8 mouse cellular contexts compared by ENCODE assay signal in the genomic region with DNA sequence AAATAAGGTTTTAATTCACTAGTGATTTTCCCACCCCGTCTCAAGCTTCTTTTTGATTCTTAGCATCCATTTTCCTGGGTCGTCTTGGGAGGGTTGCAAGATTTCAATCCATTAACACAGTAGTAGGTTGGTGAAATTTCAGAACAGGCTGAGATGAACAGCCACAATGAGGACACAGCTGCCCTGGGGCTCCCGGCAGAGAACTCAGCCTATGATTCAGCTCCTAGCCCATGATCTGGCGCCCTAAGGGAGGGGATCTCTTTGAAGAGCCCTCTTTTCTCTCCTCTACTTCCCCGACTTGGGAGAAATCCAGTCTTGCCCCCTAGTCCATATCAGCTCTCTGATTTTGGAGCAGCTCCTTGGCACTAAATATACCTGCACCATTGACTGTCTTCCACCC. TPM values are rescaled to one million over a fixed set of nuclear protein-coding genes. Genes with fewer than 3 reads are reported as not detected.
A peak's percentile ranks its signal among the peaks of the same experiment; 100 is the strongest.
DNase-seq lines count a peak whose midpoint lies in the region; ATAC-seq and TF ChIP-seq lines count a peak whose summit lies in the region.
"Had no signal": no experiment of that assay in that cellular context is flagged by ENCODE, and none has a peak within 500 bp of the region (broad histone marks: within the 10 kb centered on the region; RNA-seq: fewer than 3 reads in every experiment).

No protein-coding gene starts in this region.

- no peak for TF ChIP-seq EP300 in stomach, postnatal 0 days (optimal IDR thresholded peaks at IDR 0.05)

- ATAC-seq in lung, embryonic 15.5 days (ENCODE audit: borderline replicate concordance, extremely low read depth, low FRiP score, low TSS enrichment), result no peak
- no peak for ATAC-seq in forebrain, embryonic 13.5 days
- ATAC-seq in limb, embryonic 14.5 days (ENCODE audit: low FRiP score, low read depth), result 0 out of 2 replicates have a peak, but pooled peaks have one; percentile 6
- no peak for ATAC-seq in stomach, postnatal 0 days (ENCODE audit: low FRiP score, low TSS enrichment)
- no peak for ATAC-seq in activated CD4-positive, CD25-positive, alpha-beta regulatory T cell, adult 4 months

- H3K9me3 ChIP-seq in lung, embryonic 15.5 days, result no peaks in the 10 kb centered on the region
- no peaks in the 10 kb centered on the region for H3K9me3 ChIP-seq in forebrain, embryonic 13.5 days (replicated peaks)
- no peaks in the 10 kb centered on the region for H3K9me3 ChIP-seq in limb, embryonic 14.5 days (ENCODE audit: control insufficient read depth, low read length)
- no peaks in the 10 kb centered on the region for H3K9me3 ChIP-seq in stomach, postnatal 0 days (ENCODE audit: control insufficient read depth, low read length)

- H3K27ac ChIP-seq in lung, embryonic 15.5 days, result no peak overlapping the region
- 0 out of 2 replicates have a peak overlapping the region, but pooled peaks have one; percentile 10 for H3K27ac ChIP-seq in forebrain, embryonic 13.5 days
- H3K27ac ChIP-seq in limb, embryonic 14.5 days (replicated peaks; ENCODE audit: low read depth, low read length), result no peak overlapping the region
- H3K27ac ChIP-seq in stomach, postnatal 0 days (replicated peaks), result no peak overlapping the region
- H3K27ac ChIP-seq: left cerebral cortex, adult 2 months had no signal

- 33% methylated on average over 5 of the region's 5 CpGs for WGBS in lung, embryonic 15.5 days
- WGBS in forebrain, embryonic 13.5 days, result 18% methylated on average over 5 of the region's 5 CpGs
- 30% methylated on average over 5 of the region's 5 CpGs for WGBS in limb, embryonic 14.5 days
- 37% methylated on average over 5 of the region's 5 CpGs for WGBS in stomach, postnatal 0 days

- peak overlapping the region; percentile 49 for H3K4me2 ChIP-seq in lung, embryonic 15.5 days
- peak overlapping the region; percentile 54 for H3K4me2 ChIP-seq in forebrain, embryonic 13.5 days
- H3K4me2 ChIP-seq in limb, embryonic 14.5 days (replicated peaks; ENCODE audit: low read depth, low read length, severe bottlenecking), result peak overlapping the region; percentile 40
- peak overlapping the region; percentile 34 for H3K4me2 ChIP-seq in stomach, postnatal 0 days (replicated peaks; ENCODE audit: low read depth)

- H3K27me3 ChIP-seq in lung, embryonic 15.5 days, result peaks cover 15% of the 10 kb centered on the region
- no peaks in the 10 kb centered on the region for H3K27me3 ChIP-seq in forebrain, embryonic 13.5 days
- peaks cover 17% of the 10 kb centered on the region; the same call in 1 of the 2 replicates for H3K27me3 ChIP-seq in limb, embryonic 14.5 days (ENCODE audit: control insufficient read depth, insufficient read depth, low read length)
- no peaks in the 10 kb centered on the region; the same call in 1 of the 2 replicates for H3K27me3 ChIP-seq in stomach, postnatal 0 days (ENCODE audit: control insufficient read depth, insufficient read depth, low read length)

- peaks cover 19% of the 10 kb centered on the region for H3K4me1 ChIP-seq in lung, embryonic 15.5 days
- H3K4me1 ChIP-seq in forebrain, embryonic 13.5 days, result peaks cover 36% of the 10 kb centered on the region
- H3K4me1 ChIP-seq in limb, embryonic 14.5 days (ENCODE audit: control insufficient read depth, insufficient read depth, low read length), result peaks cover 5% of the 10 kb centered on the region; the same call in 1 of the 2 replicates
- H3K4me1 ChIP-seq in stomach, postnatal 0 days (replicated peaks; ENCODE audit: control insufficient read depth, insufficient read depth), result no peaks in the 10 kb centered on the region

- no peak for TF ChIP-seq CTCF in stomach, postnatal 0 days (IDR thresholded peaks at IDR 0.05; ENCODE audit: low read depth)

- no peak for TF ChIP-seq POLR2A in limb, embryonic 14.5 days (IDR thresholded peaks at IDR 0.05; ENCODE audit: borderline replicate concordance, extremely low read depth, insufficient read depth, insufficient read length)

- DNase-seq in lung, postnatal 36 days, result no peak
- DNase-seq in limb, embryonic 14.5 days (ENCODE audit: low spot score), result no peak
- no peak for DNase-seq in stomach, postnatal 0 days (ENCODE audit: low spot score)
- no peak for DNase-seq in adrenal gland, postnatal 25 days

- no peak overlapping the region for H3K9ac ChIP-seq in lung, embryonic 15.5 days
- H3K9ac ChIP-seq in forebrain, embryonic 13.5 days, result 0 out of 2 replicates have a peak overlapping the region, but pooled peaks have one; percentile 30
- H3K9ac ChIP-seq in limb, embryonic 14.5 days (ENCODE audit: low read depth, low read length, severe bottlenecking), result no peak overlapping the region
- H3K9ac ChIP-seq in stomach, postnatal 0 days (ENCODE audit: low read length), result no peak overlapping the region

- peak overlapping the region; percentile 12 for H3K4me3 ChIP-seq in lung, embryonic 15.5 days
- peak overlapping the region; percentile 11; the same call in 1 of the 2 replicates for H3K4me3 ChIP-seq in forebrain, embryonic 13.5 days
- no peak overlapping the region for H3K4me3 ChIP-seq in limb, embryonic 14.5 days (replicated peaks; ENCODE audit: low read length)
- H3K4me3 ChIP-seq in stomach, postnatal 0 days (ENCODE audit: low read depth, low read length), result no peak overlapping the region
- H3K4me3 ChIP-seq: left cerebral cortex, adult 2 months had no signal

- no peaks in the 10 kb centered on the region for H3K36me3 ChIP-seq in lung, embryonic 15.5 days
- H3K36me3 ChIP-seq in forebrain, embryonic 13.5 days (ENCODE audit: poor library complexity, severe bottlenecking), result no peaks in the 10 kb centered on the region
- H3K36me3 ChIP-seq in limb, embryonic 14.5 days (ENCODE audit: control insufficient read depth, insufficient read depth, low read length), result no peaks in the 10 kb centered on the region
- no peaks in the 10 kb centered on the region for H3K36me3 ChIP-seq in stomach, postnatal 0 days (ENCODE audit: control insufficient read depth, insufficient read depth, low read length)

RNA-seq across cellular contexts. Expression of a gene that starts 41.9 kb away (rescaled TPM):
- polyA plus RNA-seq in lung, embryonic 15.5 days (2015; fragmentation: Nextera tagmentation; extraction: Ambion mirVana), result 18.3 and 18.8 TPM in 2 replicates
- 21.8 and 26.4 TPM in 2 replicates for polyA plus RNA-seq in forebrain, embryonic 13.5 days (2015; fragmentation: Nextera tagmentation; extraction: Ambion mirVana)
- polyA plus RNA-seq in limb, embryonic 14.5 days (2012; rRNA removed), result 31.4 and 33.5 TPM in 2 replicates
- polyA plus RNA-seq in limb, embryonic 14.5 days (2014; fragmentation: Nextera tagmentation; extraction: Ambion mirVana), result 14.9 and 15.0 TPM in 2 replicates
- polyA plus RNA-seq in stomach, postnatal 0 days (2015; fragmentation: Nextera tagmentation; extraction: Ambion mirVana), result 14.4 and 16.6 TPM in 2 replicates
- 126 and 129 TPM in 2 replicates for total RNA-seq in adrenal gland, postnatal 25 days (2021)
- 1 to 10 TPM; 1.5 to 2.0 TPM for polyA plus RNA-seq in activated CD4-positive, CD25-positive, alpha-beta regulatory T cell, adult 4 months (2017; shearing (Covaris generic))

Comparison
In these comparisons a context has a peak if more than half of its experiments do, and no peak if none do; other contexts are left out.
1. H3K4me3 ChIP-seq: peak in lung, embryonic 15.5 days (single experiment) and forebrain, embryonic 13.5 days (single experiment); none in limb, embryonic 14.5 days (single experiment) and stomach, postnatal 0 days (single experiment).
2. Peak in every context shown above with its lines, with median percentiles within 50 percentile points of each other: H3K4me2 ChIP-seq.